Mouse (Mus musculus) fat pad, adult 2 months (tissue): ENCODE data around the gene Dync2li1.
A peak's percentile ranks its signal among the peaks of the same experiment; 100 is the strongest.

Source experiments
- DNase-seq: peaks from one replicate; pipeline ENCODE4 v3.0.0-alpha.2; 2011; ENCODE audit warnings: low read depth, low spot score; ENCODE audit errors: extremely low read depth

Gene Dync2li1

DNA sequence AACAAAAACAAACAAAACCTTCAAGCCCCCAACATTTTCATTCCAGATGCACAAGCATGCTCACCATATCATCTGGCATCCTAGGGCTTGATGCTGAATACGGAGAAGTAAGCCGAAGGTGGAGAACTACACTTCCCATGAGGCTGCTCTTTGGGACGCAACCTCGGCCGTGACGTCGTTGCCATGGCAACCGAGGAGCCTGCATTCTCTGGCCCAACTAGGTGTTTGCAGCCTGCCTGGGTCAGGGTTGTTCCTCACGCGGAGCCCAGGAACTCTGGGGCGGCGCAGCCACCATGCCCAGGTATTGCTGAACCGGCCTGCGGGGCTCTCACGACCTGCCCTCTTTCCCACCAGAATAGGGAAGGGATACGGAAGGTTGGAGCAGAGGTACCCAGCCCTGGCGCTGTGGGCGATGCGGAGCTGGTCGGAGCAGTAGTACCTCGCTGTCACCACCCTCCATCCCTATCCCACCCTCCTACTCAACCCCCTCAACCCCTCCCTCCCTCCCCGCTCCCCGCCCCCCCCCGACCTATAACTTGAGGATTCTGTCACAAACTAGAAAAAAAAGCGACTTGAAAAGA, at the start of gene Dync2li1:
Gene Dync2li1, plus strand, starts transcription at position 221 of the 581 bp plus-strand sequence.
- DNase-seq = peak; percentile 30

GRCm38 (mm10) chr17:84576621-84577293, 49.5 kb upstream of the Dync2li1 start:
- DNase-seq = no peak

- DNase-seq = no peak
Measured at GRCm38 (mm10) chr17:84579249-84579648, 47.0 kb upstream of the Dync2li1 start.

GRCm38 (mm10) chr17:84579817-84580216, 46.5 kb upstream of the Dync2li1 start:
- no peak for DNase-seq

DNA sequence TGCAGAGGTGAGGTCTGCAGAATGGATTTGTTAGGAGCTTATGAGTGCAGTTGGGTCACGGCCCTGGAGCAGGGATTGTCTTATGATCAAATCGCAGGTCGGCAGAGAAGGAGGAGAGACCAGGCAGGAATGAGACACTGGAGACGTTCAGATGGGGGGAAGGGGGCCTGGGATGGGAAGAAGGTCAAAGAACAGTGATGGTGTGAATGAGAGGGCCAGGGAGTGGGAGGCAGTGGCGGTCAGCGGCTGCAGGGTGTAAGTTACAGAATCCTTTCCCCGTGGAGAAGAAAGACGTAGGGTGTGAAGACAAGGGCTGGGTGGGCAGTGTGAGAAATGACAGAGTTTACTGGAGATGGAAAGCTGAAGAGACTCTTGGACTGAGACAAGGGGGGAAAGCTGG, 45.5 kb upstream of the Dync2li1 start:
- no peak for DNase-seq

- DNase-seq = no peak
Measured at GRCm38 (mm10) chr17:84581740-84582414, 44.4 kb upstream of the Dync2li1 start.

DNA sequence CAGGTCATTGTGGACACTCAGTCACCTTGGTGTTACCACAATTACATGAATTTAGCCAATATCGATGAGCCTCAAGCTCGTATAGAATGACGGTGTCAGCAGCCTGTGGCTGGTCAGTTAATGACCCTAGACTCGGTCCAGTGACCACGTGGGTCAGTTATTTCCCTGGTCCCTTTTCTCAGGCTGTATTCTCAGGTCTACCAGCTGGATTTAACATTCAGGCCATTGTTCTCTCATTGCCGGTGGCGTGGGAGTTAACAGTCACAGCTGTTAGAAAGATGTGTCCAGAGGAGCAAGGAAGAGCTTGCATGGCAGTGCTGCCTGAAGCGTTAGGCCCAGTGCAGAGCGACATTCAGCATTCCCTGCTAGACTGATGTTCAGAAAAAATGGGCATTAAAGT, 42.2 kb upstream of the Dync2li1 start:
- no peak for DNase-seq

DNA sequence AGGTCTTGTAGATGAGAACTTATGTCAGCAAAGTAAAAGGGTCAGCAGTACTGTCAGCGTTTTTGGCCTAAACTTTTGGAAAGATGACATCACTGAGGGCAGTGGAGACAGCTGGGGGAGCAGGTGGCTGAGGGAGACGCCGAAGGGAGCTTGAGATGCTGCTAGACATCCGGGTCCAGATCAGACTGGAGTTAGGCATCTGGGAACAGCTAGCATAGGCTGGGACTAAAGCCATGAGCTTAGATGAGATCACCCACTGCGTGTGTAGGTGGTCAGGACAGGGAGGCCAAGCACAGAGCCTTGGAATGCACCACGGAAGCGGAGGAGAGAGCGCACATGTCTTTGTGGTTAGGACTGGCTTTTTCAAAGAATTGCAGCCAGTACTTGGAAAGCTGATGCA, 41.2 kb upstream of the Dync2li1 start:
- no peak for DNase-seq

DNA sequence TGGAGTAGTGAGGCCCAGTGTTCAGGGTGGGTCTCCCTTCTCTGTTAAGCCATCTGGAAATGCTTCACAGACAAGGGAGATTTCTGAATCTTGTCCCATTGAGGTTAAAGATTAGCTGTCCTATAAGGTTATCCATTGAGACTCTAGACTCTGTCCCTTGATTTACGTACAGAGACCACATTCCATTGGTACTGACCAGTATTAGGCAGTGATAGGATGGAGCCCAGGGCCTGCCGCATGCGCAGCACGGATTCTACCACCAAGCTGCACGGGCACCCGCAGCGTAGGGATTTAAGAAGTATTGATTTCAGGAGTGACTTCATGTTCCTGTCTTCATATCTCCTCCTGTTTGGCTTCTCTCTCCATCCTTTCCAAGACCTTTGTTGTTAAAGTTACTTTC, 36.2 kb upstream of the Dync2li1 start:
- DNase-seq = no peak

GRCm38 (mm10) chr17:84591431-84592150, 34.7 kb upstream of the Dync2li1 start:
- DNase-seq = no peak

DNA sequence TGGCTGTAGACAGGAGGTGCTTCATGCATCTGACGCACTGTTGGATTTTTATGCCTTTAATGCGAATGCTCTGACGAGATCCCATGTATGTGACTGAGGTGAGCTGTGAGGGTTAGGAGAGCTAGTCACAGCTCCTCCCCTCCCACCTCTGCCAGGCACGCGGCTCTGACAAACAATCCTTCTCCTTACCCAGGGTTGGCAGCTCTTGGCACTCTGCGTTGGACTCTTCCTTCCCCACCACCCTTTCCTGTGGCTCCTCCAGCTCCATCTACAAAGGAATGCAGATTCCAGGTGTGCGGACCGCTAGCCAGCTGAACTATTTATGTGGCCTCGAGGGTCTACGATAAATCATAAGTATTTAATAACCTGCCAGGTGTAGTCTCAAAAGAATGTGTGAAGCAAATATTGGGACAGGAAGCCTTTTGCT, 30.3 kb upstream of the Dync2li1 start:
- DNase-seq = no peak

- DNase-seq = no peak
Measured at GRCm38 (mm10) chr17:84596501-84596900, 29.8 kb upstream of the Dync2li1 start.

- no peak for DNase-seq
Measured at GRCm38 (mm10) chr17:84597859-84598258, 28.4 kb upstream of the Dync2li1 start.

DNA sequence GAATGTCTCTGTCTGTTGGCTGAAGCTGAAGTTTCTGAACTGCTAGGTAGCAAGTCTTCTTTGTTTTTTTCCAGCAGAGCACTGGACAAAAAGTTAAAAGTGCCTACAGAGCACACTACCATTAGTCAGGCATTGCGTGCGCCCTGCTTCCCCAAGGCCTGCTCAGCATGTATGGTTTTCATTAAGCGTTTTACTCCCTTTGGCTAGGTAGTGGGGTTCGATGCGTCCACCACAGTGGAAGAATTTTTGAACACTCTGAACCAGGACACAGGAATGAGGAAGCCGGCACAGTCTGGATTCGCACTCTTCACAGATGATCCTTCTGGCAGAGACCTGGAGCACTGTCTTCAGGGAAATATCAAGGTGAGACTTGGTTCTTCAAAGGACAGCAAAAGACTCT, 27.4 kb upstream of the Dync2li1 start:
- no peak for DNase-seq

DNA sequence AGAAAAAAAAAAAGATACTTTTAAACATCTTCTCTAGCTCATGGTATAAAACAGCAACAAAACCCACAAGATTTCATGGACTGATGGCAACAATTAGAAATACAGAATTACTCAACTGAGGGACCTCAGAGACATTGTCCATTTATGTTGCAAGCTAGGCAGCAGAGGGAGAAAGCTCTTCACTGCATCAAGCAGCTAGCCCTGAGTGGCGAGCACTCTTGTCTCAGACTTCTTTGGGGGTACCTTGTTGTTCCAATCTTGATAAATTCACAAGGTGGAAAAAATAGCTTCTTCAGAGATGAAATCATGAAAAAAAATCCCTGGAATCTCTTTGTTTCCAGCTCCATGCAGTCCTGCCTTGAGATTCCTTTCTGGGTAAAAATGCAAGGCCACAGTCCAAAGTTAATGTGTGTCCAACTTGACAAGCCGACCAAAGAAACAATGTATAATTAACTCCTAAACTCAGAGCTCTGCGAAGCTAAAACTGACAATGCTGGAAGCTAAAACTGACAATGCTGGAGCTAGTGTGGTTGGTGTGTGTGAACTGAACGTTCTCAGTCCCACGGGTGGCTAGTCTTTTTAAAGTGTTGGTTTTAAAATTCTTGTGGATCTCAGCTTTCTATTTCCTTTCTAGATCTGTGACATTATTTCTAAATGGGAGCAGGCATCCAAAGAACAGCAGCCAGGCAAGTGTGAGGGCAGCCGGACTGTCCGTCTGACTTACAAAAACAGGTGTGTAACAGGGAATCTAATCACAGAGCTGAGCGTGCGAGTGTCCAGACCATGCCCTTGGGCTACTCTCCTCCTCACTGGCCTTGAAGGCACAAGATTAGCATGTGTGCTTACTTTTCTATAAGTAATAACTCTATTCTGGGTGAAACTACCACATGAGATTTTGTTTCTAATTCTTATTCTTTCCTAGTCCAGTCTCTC, 26.0 kb upstream of the Dync2li1 start:
- no peak for DNase-seq

GRCm38 (mm10) chr17:84601805-84602204, 24.5 kb upstream of the Dync2li1 start:
- no peak for DNase-seq

- no peak for DNase-seq
Measured at GRCm38 (mm10) chr17:84603202-84603627, 23.1 kb upstream of the Dync2li1 start.

DNA sequence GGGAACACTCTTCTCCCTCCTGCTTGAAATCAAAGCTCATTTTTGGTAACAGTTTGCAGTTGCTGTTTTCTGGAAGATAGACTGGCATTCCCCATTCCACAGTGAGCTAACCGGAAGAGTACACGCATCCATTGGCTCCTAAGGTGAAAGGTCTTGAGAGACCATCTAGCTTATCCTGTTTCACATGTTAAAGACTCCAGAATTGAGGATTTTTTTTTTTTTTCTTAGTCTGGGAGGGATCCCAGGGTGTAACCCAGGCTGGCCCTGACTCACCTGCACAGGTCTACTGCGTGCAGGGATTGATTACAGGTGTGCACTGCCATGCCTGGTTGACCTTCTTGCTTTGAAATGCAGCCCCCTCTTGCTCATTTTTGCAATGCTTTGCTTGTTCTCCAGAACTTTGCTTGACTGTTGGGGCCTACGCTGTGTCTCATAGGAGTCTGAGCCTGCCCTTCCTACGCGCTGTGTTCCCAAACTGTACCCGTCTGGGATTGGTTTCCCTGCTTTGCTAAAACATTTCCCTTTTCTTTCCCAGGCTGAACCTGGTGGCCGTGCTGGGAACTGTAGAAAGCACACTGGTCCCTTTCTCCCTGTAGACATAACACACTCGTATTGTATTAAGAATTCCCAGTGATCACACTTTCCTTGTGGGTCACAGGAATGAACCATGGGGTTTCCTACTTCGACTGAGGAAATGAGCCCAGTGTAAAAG, 22.4 kb upstream of the Dync2li1 start:
- DNase-seq = no peak

DNA sequence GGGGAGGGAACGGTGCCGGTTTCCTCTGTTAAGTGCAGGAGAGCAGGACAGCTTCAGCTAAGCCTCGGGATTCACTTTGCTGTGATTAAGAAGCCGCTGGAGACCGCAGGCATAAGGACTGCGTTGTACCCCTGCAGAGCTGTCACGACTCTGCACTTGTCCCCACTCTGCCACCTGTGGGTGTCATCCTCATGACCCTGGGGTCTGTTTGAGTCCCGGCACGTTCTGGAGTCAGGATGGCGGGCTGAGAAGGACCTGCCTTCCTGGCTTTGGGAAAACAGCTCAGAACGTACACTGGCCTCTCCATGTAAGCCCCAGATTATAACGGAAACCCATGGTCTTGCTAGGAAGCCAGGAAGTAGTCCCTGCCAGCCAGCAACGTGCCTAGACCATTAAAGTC, 19.3 kb upstream of the Dync2li1 start:
- no peak for DNase-seq

DNA sequence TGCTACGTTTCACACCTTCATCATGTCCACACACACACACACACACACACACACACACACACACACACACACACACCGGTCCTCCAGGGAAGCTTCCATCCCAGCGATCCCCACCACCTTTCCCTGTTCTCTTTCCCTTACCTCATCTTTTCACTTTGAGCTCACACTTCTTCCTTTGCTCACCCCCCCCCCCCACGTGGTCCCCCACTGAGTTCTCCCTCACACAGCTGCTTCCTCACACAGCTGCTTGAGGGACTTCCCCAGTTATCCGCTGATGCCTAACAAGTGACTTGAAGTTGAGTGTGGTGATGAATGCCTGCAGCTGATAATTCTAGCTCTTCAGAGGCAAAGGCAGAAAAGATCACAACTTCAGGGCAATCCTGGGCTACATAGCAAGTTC, 18.7 kb upstream of the Dync2li1 start:
- DNase-seq = no peak
